Comparison of ENCODE assay signal across 8 mouse cellular contexts in genomic region chr11:59847891-59848884, GRCm38 (mm10). TPM values are rescaled to one million over a fixed set of nuclear protein-coding genes. Genes with fewer than 3 reads are reported as not detected.
A peak's percentile ranks its signal among the peaks of the same experiment; 100 is the strongest.
DNase-seq lines count a peak whose midpoint lies in the region; ATAC-seq lines count a peak whose summit lies in the region.

No protein-coding gene starts in this region.

- peaks cover 9% of the 10 kb centered on the region for H3K36me3 ChIP-seq in heart, embryonic 14.5 days (ENCODE audit: control insufficient read depth, insufficient read depth, low read length)
- H3K36me3 ChIP-seq in liver, embryonic 15.5 days (replicated peaks), result 0 out of 2 replicates have a peak, but pooled peaks cover 6% of the 10 kb centered on the region
- H3K36me3 ChIP-seq in neural tube, embryonic 11.5 days (ENCODE audit: control insufficient read depth, insufficient read depth, low read length), result no peaks in the 10 kb centered on the region; the same call in 1 of the 2 replicates
- H3K36me3 ChIP-seq in stomach, embryonic 16.5 days (ENCODE audit: control insufficient read depth, insufficient read depth, low read length), result no peaks in the 10 kb centered on the region

- peaks cover 7% of the 10 kb centered on the region for H3K4me1 ChIP-seq in brown adipose tissue, adult 24 weeks (ENCODE audit: control insufficient read depth, insufficient read depth, insufficient read length, low read length)
- peaks cover 0 to 14% of the 10 kb centered on the region in 2 experiments; a peak in 3 of 4 replicates for H3K4me1 ChIP-seq in heart, embryonic 14.5 days (ENCODE audit: control insufficient read depth in 2 of 2, insufficient read depth in 2 of 2, low read length in 2 of 2)
- H3K4me1 ChIP-seq in liver, embryonic 15.5 days (replicated peaks), result peaks cover 35% of the 10 kb centered on the region
- no peaks in the 10 kb centered on the region for H3K4me1 ChIP-seq in neural tube, embryonic 11.5 days (ENCODE audit: control insufficient read depth, insufficient read depth, low read length)
- H3K4me1 ChIP-seq in stomach, embryonic 16.5 days (ENCODE audit: control insufficient read depth, insufficient read depth, low read length), result peaks cover 7% of the 10 kb centered on the region; the same call in 1 of the 2 replicates

- H3K9me3 ChIP-seq in heart, embryonic 14.5 days (ENCODE audit: control insufficient read depth, low read length), result no peaks in the 10 kb centered on the region
- no peaks in the 10 kb centered on the region for H3K9me3 ChIP-seq in liver, embryonic 15.5 days (replicated peaks)
- no peaks in the 10 kb centered on the region for H3K9me3 ChIP-seq in neural tube, embryonic 11.5 days (ENCODE audit: control insufficient read depth, low read length)
- H3K9me3 ChIP-seq in stomach, embryonic 16.5 days (replicated peaks; ENCODE audit: control insufficient read depth, low read length), result no peaks in the 10 kb centered on the region

- no peaks in the 10 kb centered on the region for H3K27me3 ChIP-seq in heart, embryonic 14.5 days (ENCODE audit: control insufficient read depth, insufficient read depth, low read length)
- H3K27me3 ChIP-seq in liver, embryonic 15.5 days, result no peaks in the 10 kb centered on the region
- no peaks in the 10 kb centered on the region for H3K27me3 ChIP-seq in neural tube, embryonic 11.5 days (ENCODE audit: control insufficient read depth, insufficient read depth, low read length)
- no peaks in the 10 kb centered on the region for H3K27me3 ChIP-seq in stomach, embryonic 16.5 days (ENCODE audit: control insufficient read depth, insufficient read depth, low read length)

- peak overlapping the region; percentile 95 for H3K9ac ChIP-seq in heart, embryonic 14.5 days (ENCODE audit: low read length)
- H3K9ac ChIP-seq in liver, embryonic 15.5 days, result peak overlapping the region; percentile 72
- H3K9ac ChIP-seq in neural tube, embryonic 11.5 days (ENCODE audit: low read length), result peak overlapping the region; percentile 91
- peak overlapping the region; percentile 94 for H3K9ac ChIP-seq in stomach, embryonic 16.5 days (ENCODE audit: low read length)

- under 1% methylated on average over 68 of the region's 69 CpGs for WGBS in heart, embryonic 14.5 days
- under 1% methylated on average over 69 of the region's 69 CpGs for WGBS in liver, embryonic 15.5 days (ENCODE audit: insufficient replicate concordance)
- WGBS in neural tube, embryonic 11.5 days, result under 1% methylated on average over 53 of the region's 69 CpGs
- under 1% methylated on average over 69 of the region's 69 CpGs for WGBS in stomach, embryonic 16.5 days

- ATAC-seq in erythroid progenitor cell, adult 5-6 weeks (replicated peaks; ENCODE audit: low FRiP score, poor library complexity, severe bottlenecking), result peak; percentile 73
- peak; percentile 83 for ATAC-seq in heart, embryonic 14.5 days (ENCODE audit: insufficient number of reproducible peaks, insufficient read depth, low FRiP score, low read depth)
- peak; percentile 77 for ATAC-seq in liver, embryonic 15.5 days (ENCODE audit: insufficient read depth)
- peak; percentile 76 for ATAC-seq in neural tube, embryonic 11.5 days (ENCODE audit: insufficient read depth, low FRiP score, low TSS enrichment)
- ATAC-seq in stomach, embryonic 16.5 days (ENCODE audit: insufficient read depth, low FRiP score), result peak; percentile 88

- H3K4me2 ChIP-seq in heart, embryonic 14.5 days (ENCODE audit: low read length), result peak overlapping the region; percentile 76
- H3K4me2 ChIP-seq in liver, embryonic 15.5 days, result peak overlapping the region; percentile 86
- H3K4me2 ChIP-seq in neural tube, embryonic 11.5 days (ENCODE audit: low read depth), result peak overlapping the region; percentile 78
- H3K4me2 ChIP-seq in stomach, embryonic 16.5 days (ENCODE audit: low read depth, low read length), result peak overlapping the region; percentile 69

- DNase-seq in CD4-positive, CD25-positive, alpha-beta regulatory T cell, adult 2 months (ENCODE audit: low read depth, low spot score), result peak; percentile 66
- peak; percentile 87 for DNase-seq in kidney, postnatal 14 days
- DNase-seq in neural tube, embryonic 11.5 days (ENCODE audit: low spot score), result peak; percentile 81

- H3K27ac ChIP-seq in brown adipose tissue, adult 24 weeks (replicated peaks; ENCODE audit: low read depth, low read length), result peak overlapping the region; percentile 94
- H3K27ac ChIP-seq in heart, embryonic 14.5 days (replicated peaks in 1 of 2; ENCODE audit: control insufficient read depth in 1 of 2, insufficient read depth in 1 of 2, low read depth in 2 of 2, low read length in 2 of 2), result peak overlapping the region; percentile 88 to 90
- H3K27ac ChIP-seq in liver, embryonic 15.5 days (replicated peaks), result peak overlapping the region; percentile 77
- H3K27ac ChIP-seq in neural tube, embryonic 11.5 days (ENCODE audit: low read depth, low read length), result peak overlapping the region; percentile 81
- H3K27ac ChIP-seq in stomach, embryonic 16.5 days (ENCODE audit: low read length), result peak overlapping the region; percentile 91

- peak overlapping the region; percentile 99 for H3K4me3 ChIP-seq in brown adipose tissue, adult 24 weeks (ENCODE audit: insufficient read depth, low read depth, low read length)
- H3K4me3 ChIP-seq in heart, embryonic 14.5 days (ENCODE audit: control insufficient read depth in 1 of 2, insufficient read depth in 1 of 2, low read depth in 1 of 2, low read length in 2 of 2), result peak overlapping the region; percentile 85 to 95
- H3K4me3 ChIP-seq in liver, embryonic 15.5 days (replicated peaks), result peak overlapping the region; percentile 75
- peak overlapping the region; percentile 78 for H3K4me3 ChIP-seq in neural tube, embryonic 11.5 days (ENCODE audit: low read depth, low read length)
- peak overlapping the region; percentile 81 for H3K4me3 ChIP-seq in stomach, embryonic 16.5 days (replicated peaks; ENCODE audit: low read length)

RNA-seq across cellular contexts. Expression of gene Cops3, which starts 8.6 kb away (rescaled TPM):
- 105 and 106 TPM in 2 replicates for polyA plus RNA-seq in brown adipose tissue, adult 24 weeks (2012; ENCODE audit: insufficient read depth, insufficient read length, missing spikeins)
- 57.4 and 74.6 TPM in 2 replicates for total RNA-seq in erythroid progenitor cell, adult 5-6 weeks (2015; ENCODE audit: low replicate concordance)
- 40.9 and 42.7 TPM in 2 replicates for total RNA-seq in erythroid progenitor cell, adult 5-6 weeks (2017; ENCODE audit: low replicate concordance)
- polyA plus RNA-seq in heart, embryonic 14.5 days (2014; fragmentation: Nextera tagmentation; extraction: Ambion mirVana), result 163 and 165 TPM in 2 replicates
- 86.6 and 89.6 TPM in 2 replicates for polyA plus RNA-seq in liver, embryonic 15.5 days (2015; fragmentation: Nextera tagmentation; extraction: Ambion mirVana)
- polyA plus RNA-seq in neural tube, embryonic 11.5 days (2014; fragmentation: Nextera tagmentation; extraction: Ambion mirVana), result 247 and 252 TPM in 2 replicates
- polyA plus RNA-seq in stomach, embryonic 16.5 days (2015; fragmentation: Nextera tagmentation; extraction: Ambion mirVana), result 172 and 174 TPM in 2 replicates

RNA-seq across cellular contexts. Expression of gene Nt5m, which starts 8.9 kb away (rescaled TPM):
- 32.1 and 33.2 TPM in 2 replicates for polyA plus RNA-seq in brown adipose tissue, adult 24 weeks (2012; ENCODE audit: insufficient read depth, insufficient read length, missing spikeins)
- 2.9 and 7.9 TPM in 2 replicates for total RNA-seq in erythroid progenitor cell, adult 5-6 weeks (2015; ENCODE audit: low replicate concordance)
- total RNA-seq in erythroid progenitor cell, adult 5-6 weeks (2017; ENCODE audit: low replicate concordance), result 2.1 and 2.5 TPM in 2 replicates
- polyA plus RNA-seq in heart, embryonic 14.5 days (2014; fragmentation: Nextera tagmentation; extraction: Ambion mirVana), result 38.8 and 40.1 TPM in 2 replicates
- 13.7 and 16.0 TPM in 2 replicates for polyA plus RNA-seq in liver, embryonic 15.5 days (2015; fragmentation: Nextera tagmentation; extraction: Ambion mirVana)
- polyA plus RNA-seq in neural tube, embryonic 11.5 days (2014; fragmentation: Nextera tagmentation; extraction: Ambion mirVana), result 40.6 and 44.5 TPM in 2 replicates
- polyA plus RNA-seq in stomach, embryonic 16.5 days (2015; fragmentation: Nextera tagmentation; extraction: Ambion mirVana), result 29.4 and 31.6 TPM in 2 replicates

RNA-seq across cellular contexts. Expression of gene Flcn, which starts 38.4 kb away (rescaled TPM):
- polyA plus RNA-seq in brown adipose tissue, adult 24 weeks (2012; ENCODE audit: insufficient read depth, insufficient read length, missing spikeins), result 17.9 and 27.3 TPM in 2 replicates
- total RNA-seq in erythroid progenitor cell, adult 5-6 weeks (2015; ENCODE audit: low replicate concordance), result 2.1 and 5.0 TPM in 2 replicates
- 2.3 and 5.4 TPM in 2 replicates for total RNA-seq in erythroid progenitor cell, adult 5-6 weeks (2017; ENCODE audit: low replicate concordance)
- polyA plus RNA-seq in heart, embryonic 14.5 days (2014; fragmentation: Nextera tagmentation; extraction: Ambion mirVana), result 30.3 and 34.3 TPM in 2 replicates
- polyA plus RNA-seq in liver, embryonic 15.5 days (2015; fragmentation: Nextera tagmentation; extraction: Ambion mirVana), result 13.6 and 15.8 TPM in 2 replicates
- polyA plus RNA-seq in neural tube, embryonic 11.5 days (2014; fragmentation: Nextera tagmentation; extraction: Ambion mirVana), result 30.6 and 30.9 TPM in 2 replicates
- polyA plus RNA-seq in stomach, embryonic 16.5 days (2015; fragmentation: Nextera tagmentation; extraction: Ambion mirVana), result 34.1 and 35.6 TPM in 2 replicates

Comparison
In these comparisons a context has a peak if more than half of its experiments do, and no peak if none do; other contexts are left out.
1. Peak in every context shown above with its lines: DNase-seq, ATAC-seq, H3K4me3 ChIP-seq and H3K27ac ChIP-seq.